Mouse (Mus musculus) liver, embryonic 11.5 days (tissue): ENCODE data around the gene Ndufc1. TPM values are rescaled to one million over a fixed set of nuclear protein-coding genes. Genes with fewer than 3 reads are reported as not detected.
"Not testable (repeated sequence)": the region's sequence is repeated elsewhere in the genome, so short reads cannot be mapped to it uniquely, and the experiment has no call there.

ENCODE experiments used
- ATAC-seq: fragments of 200-750 bp; cut with Nextera tagmentation; replicated peaks from 2 replicates; pipeline ENCODE4 v1.8.0; 2017; ENCODE audit warnings: moderate number of reproducible peaks, mild to moderate bottlenecking, moderate TSS enrichment, moderate library complexity; ENCODE audit not compliant: low FRiP score
- DNase-seq: peaks from one replicate; pipeline ENCODE4 v3.0.0-alpha.2; 2017; ENCODE audit warnings: low spot score
- H3K27ac ChIP-seq: fragments of 300-500 bp; sonication (generic); 2 replicates; pipeline ENCODE4 v1.5.1; 2014; ENCODE audit warnings: mild to moderate bottlenecking, low read depth, low read length, control low read depth
- H3K27me3 ChIP-seq: fragments of 300-500 bp; sonication (generic); replicated peaks from 2 replicates; pipeline ENCODE4 v1.6.1; 2014; ENCODE audit warnings: low read length, mixed read lengths; ENCODE audit not compliant: control insufficient read depth, insufficient read depth
- H3K36me3 ChIP-seq: fragments of 300-500 bp; sonication (generic); 2 replicates; pipeline ENCODE4 v1.6.1; 2014; ENCODE audit warnings: mild to moderate bottlenecking, low read length, moderate library complexity, mixed read lengths; ENCODE audit not compliant: control insufficient read depth, insufficient read depth
- H3K4me1 ChIP-seq: fragments of 300-500 bp; sonication (generic); replicated peaks from 2 replicates; pipeline ENCODE4 v1.6.1; 2014; ENCODE audit warnings: low read length, mixed read lengths; ENCODE audit not compliant: control insufficient read depth, insufficient read depth
- H3K4me2 ChIP-seq: fragments of 300-500 bp; sonication (generic); 2 replicates; pipeline ENCODE4 v1.6.1; 2014; ENCODE audit warnings: mild to moderate bottlenecking, control low read depth, moderate library complexity
- H3K4me3 ChIP-seq: fragments of 300-500 bp; sonication (generic); 2 replicates; pipeline ENCODE4 v1.5.1; 2014; ENCODE audit warnings: low read depth, low read length, control low read depth
- H3K9ac ChIP-seq: fragments of 300-500 bp; sonication (generic); 2 replicates; pipeline ENCODE4 v1.6.1; 2014; ENCODE audit warnings: low read depth, low read length, control low read depth
- H3K9me3 ChIP-seq: fragments of 300-500 bp; sonication (generic); 2 replicates; pipeline ENCODE4 v1.6.1; 2016; ENCODE audit warnings: low read length, inconsistent platforms, mixed read lengths; ENCODE audit not compliant: control insufficient read depth
- WGBS: fragments of 180-500 bp; shearing (Covaris S2); extraction: QIAGEN DNeasy Blood & Tissue Kit; methylation state at CpG from one replicate; pipeline ENCODE4 v1.1.7; 2014; 5-methylcytosine and 5-hydroxymethylcytosine counted together
- polyA plus RNA-seq: library from polyadenylated mRNA; unstranded; fragments of >200 nt; fragmentation: Nextera tagmentation; extraction: Ambion mirVana; gene quantifications from 2 replicates; pipeline ENCODE4 v1.2.1, GENCODE M21; 2014

Gene Ndufc1
- 692 and 701 TPM in 2 replicates for polyA plus RNA-seq

DNA sequence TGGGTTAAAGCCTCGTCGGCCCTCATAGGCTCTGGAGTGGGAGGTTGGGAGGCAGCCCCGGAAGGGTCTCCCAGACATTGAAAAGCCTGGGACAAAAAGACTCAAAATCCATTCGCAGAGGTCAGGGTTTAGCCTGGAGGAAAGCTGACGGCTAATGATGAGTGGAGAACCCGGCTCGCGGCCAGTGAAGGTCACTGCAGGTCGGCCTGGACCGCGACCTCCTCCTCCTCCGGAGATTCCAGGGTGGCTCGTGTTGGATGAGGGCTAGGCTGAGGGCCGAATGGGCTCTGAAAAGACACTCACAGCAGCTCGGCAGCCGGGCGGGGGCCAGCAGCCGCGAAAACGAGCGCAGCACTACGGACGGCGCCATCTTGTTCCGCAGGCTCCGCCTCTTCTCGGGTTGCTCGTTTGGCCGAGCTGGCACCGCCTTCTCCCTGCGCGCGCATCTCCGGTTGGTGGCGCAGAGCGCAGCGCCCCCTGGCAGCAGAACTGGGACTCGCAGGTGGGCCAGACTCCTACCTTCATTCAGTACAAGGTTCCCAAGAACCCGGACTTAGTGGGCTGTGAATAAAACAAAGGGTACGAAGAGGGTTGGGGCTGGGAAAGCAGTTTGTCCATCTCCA, at the start of gene Ndufc1:
TSS of gene Ndufc1 (minus strand) at position 428 of the 623 bp plus-strand sequence.
- Histone ChIP-seq H3K27me3 (no peaks in the 10 kb centered on the region), H3K36me3 (peaks cover 8% of the 10 kb centered on the region), H3K4me3 (peak within 1 kb of the TSS; percentile 84), H3K4me2 (peak within 1 kb of the TSS; percentile 87), H3K9ac (peak within 1 kb of the TSS; percentile 93), H3K4me1 (peaks cover 14% of the 10 kb centered on the region), H3K9me3 (no peaks in the 10 kb centered on the region), H3K27ac (peak within 1 kb of the TSS; percentile 85)
- ATAC-seq (peak; percentile 80), DNase-seq (peak; percentile 96)
- 1% methylated on average over 40 of the region's 40 CpGs for WGBS

DNA sequence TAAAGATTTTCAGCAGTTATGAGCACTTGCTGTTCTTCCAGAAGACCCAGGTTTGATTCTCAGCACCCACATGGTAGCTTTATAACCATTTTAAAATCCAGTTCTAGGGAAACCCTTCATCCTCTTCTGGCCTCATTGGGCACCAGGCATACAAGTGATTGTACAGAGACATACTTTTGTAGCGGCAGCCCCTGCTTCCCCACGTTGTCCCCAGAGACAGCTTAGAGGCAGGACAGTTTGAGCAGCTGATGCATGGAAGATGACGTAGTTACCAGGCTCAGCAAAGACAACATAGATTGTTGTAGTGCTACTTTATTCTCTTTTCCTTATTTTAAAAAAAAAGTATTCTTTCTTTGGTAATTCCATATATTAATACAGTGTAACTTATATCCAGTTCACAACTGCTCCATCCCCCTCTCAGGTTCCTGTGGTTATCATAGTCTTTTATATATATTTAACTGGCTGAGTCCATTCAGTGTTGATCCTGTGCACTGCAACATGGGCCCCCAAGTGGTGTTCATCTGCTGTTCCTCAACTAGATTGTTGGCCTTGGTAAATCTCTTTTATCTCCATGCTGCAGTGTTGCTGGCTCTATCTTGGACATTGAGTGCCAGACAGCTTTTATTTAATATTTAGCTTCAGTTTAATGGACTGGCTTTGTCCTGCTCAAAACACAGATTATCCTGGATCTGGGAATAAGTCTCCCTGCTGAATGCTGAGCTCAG, 26.2 kb upstream of the Ndufc1 start:
- no peak overlapping the region for H3K4me3 ChIP-seq
- no peak overlapping the region for H3K9ac ChIP-seq
- no peak overlapping the region for H3K27ac ChIP-seq
- H3K4me1 ChIP-seq, result no peaks in the 10 kb centered on the region; the same call in 1 of the 2 replicates
- DNase-seq, result no peak
- WGBS, result 85% methylated on average over 3 of the region's 3 CpGs
- peaks cover 5% of the 10 kb centered on the region; the same call in 1 of the 2 replicates for H3K36me3 ChIP-seq
- no peaks in the 10 kb centered on the region for H3K9me3 ChIP-seq
- no peak; the same call in 1 of the 2 replicates for ATAC-seq
- no peak overlapping the region for H3K4me2 ChIP-seq
- H3K27me3 ChIP-seq, result no peaks in the 10 kb centered on the region

GRCm38 (mm10) chr3:51434364-51434763, 25.6 kb upstream of the Ndufc1 start:
- H3K27me3 ChIP-seq, H3K27ac ChIP-seq, H3K4me3 ChIP-seq, DNase-seq, ATAC-seq, H3K9me3 ChIP-seq, H3K9ac ChIP-seq, H3K4me1 ChIP-seq, H3K4me2 ChIP-seq, H3K36me3 ChIP-seq: not testable (repeated sequence)
- WGBS, result 76% methylated on average over 5 of the region's 5 CpGs

GRCm38 (mm10) chr3:51425394-51425793, 16.6 kb upstream of the Ndufc1 start:
- Histone ChIP-seq H3K4me2 (no peak overlapping the region), H3K27me3 (no peaks in the 10 kb centered on the region), H3K4me3 (no peak overlapping the region), H3K4me1 (peaks cover 8% of the 10 kb centered on the region), H3K9me3 (no peaks in the 10 kb centered on the region), H3K27ac (no peak overlapping the region), H3K36me3 (no peaks in the 10 kb centered on the region; the same call in 1 of the 2 replicates), H3K9ac (no peak overlapping the region)
- no peak for DNase-seq
- ATAC-seq, result no peak

DNA sequence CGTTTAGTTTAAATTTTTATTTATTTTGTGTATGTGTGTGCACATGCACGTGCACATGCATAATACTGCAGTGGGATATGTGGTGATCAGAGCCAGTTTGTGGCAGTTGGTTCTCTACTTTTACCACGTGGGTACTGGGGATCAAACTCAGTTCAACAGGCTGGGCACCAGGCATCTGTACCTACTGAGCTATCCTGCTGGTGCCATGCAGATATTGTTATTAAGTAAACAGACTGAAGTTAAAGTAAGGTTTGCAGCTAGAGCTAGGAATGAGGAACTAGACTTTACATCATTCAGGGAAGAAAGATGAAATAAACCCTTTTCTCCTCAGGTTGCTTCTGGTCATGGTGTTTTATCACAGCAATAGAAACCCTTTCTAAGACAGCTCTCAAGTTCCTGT, 13.1 kb upstream of the Ndufc1 start:
- peaks cover 11% of the 10 kb centered on the region for H3K4me1 ChIP-seq
- H3K4me3 ChIP-seq, result no peak overlapping the region
- ATAC-seq (no peak), DNase-seq (no peak)
- no peaks in the 10 kb centered on the region for H3K9me3 ChIP-seq
- 65% methylated on average over 3 of the region's 3 CpGs for WGBS
- H3K36me3 ChIP-seq, result no peaks in the 10 kb centered on the region; the same call in 1 of the 2 replicates
- no peak overlapping the region for H3K27ac ChIP-seq
- no peak overlapping the region for H3K4me2 ChIP-seq
- H3K27me3 ChIP-seq, result no peaks in the 10 kb centered on the region
- H3K9ac ChIP-seq, result no peak overlapping the region

DNA sequence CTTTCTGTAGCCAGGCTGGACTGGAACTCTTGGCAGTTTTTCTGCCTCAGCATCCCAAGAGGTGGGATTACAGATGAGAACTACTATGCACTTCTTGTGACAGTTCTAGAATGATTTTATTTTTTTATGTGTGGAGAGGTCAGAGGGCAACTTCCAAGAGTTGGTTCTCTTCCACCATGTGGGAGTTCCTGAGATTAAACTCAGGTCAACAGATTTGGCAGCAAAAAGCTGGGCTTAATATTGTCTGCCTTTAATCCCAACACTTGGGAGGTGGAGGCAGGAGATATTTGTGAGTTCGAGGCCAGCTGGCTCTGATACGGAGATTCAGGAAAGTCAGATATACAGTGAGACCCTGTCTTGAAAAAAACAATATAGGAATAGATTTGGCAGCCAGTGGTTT, 9.2 kb upstream of the Ndufc1 start:
- Histone ChIP-seq H3K27me3 (no peaks in the 10 kb centered on the region), H3K4me2 (peak overlapping the region; percentile 94), H3K4me3 (peak overlapping the region; percentile 85), H3K36me3 (no peaks in the 10 kb centered on the region; the same call in 1 of the 2 replicates), H3K9ac (no peak overlapping the region), H3K9me3 (no peaks in the 10 kb centered on the region), H3K27ac (no peak overlapping the region), H3K4me1 (peaks cover 26% of the 10 kb centered on the region)
- WGBS, result 59% methylated on average over 2 of the region's 2 CpGs
- ATAC-seq (no peak), DNase-seq (no peak)

DNA sequence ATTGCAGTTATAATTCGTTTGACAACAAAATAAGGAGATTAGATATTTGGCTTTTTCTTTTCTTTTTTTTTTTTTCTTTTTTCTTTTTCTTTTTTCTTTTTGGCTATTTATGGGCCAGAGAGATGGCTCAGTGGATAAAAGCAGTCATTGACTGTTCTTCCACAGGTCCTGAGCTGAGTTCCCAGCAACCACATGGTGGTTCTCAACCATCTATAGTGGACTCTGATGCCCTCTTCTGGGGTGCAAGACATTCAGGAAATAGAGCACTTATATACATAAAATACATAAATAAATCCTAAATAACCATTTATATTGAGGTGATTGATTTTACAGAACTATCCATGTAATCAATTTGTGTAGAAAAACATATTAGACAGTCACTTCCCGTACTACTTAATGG, 8.7 kb upstream of the Ndufc1 start:
- no peak overlapping the region for H3K27ac ChIP-seq

GRCm38 (mm10) chr3:51417135-51417458, 8.3 kb upstream of the Ndufc1 start:
- Histone ChIP-seq H3K9me3 (no peaks in the 10 kb centered on the region), H3K4me3 (peak overlapping the region; percentile 85), H3K9ac (peak overlapping the region; percentile 94), H3K4me1 (peaks cover 22% of the 10 kb centered on the region), H3K27ac (peak overlapping the region; percentile 88), H3K36me3 (no peaks in the 10 kb centered on the region; the same call in 1 of the 2 replicates), H3K4me2 (peak overlapping the region; percentile 94), H3K27me3 (no peaks in the 10 kb centered on the region)
- DNase-seq, result no peak
- ATAC-seq, result no peak
- 7% methylated on average over 8 of the region's 8 CpGs for WGBS

More for the DNA sequence above, 8.7 kb upstream of the Ndufc1 start:
- H3K27me3 ChIP-seq, result no peaks in the 10 kb centered on the region
- no peaks in the 10 kb centered on the region for H3K9me3 ChIP-seq
- H3K4me1 ChIP-seq, result peaks cover 23% of the 10 kb centered on the region
- H3K4me2 ChIP-seq, result peak overlapping the region; percentile 94
- WGBS, result 48% methylated on average over 2 of the region's 2 CpGs
- ATAC-seq (no peak), DNase-seq (no peak)
- H3K4me3 ChIP-seq, result peak overlapping the region; percentile 85
- H3K9ac ChIP-seq, result no peak overlapping the region; the same call in 1 of the 2 replicates
- no peaks in the 10 kb centered on the region; the same call in 1 of the 2 replicates for H3K36me3 ChIP-seq
